Mouse (Mus musculus): ENCODE data around the gene Per2. TPM values are rescaled to one million over a fixed set of nuclear protein-coding genes. Genes with fewer than 3 reads are reported as not detected.

Gene Per2
- polyA plus RNA-seq (2015; fragmentation: Nextera tagmentation; extraction: Ambion mirVana): 6.3 and 7.3 TPM in 2 replicates

GRCm38 (mm10) chr1:91459059-91459809, at the start of gene Per2:
TSS of gene Per2 (minus strand) at chr1:91459324.
- under 1% methylated on average over 84 of the region's 91 CpGs for WGBS
- H3K4me1 ChIP-seq (ENCODE audit: insufficient read depth, low read depth, low read length): peaks cover 33% of the 10 kb centered on the region

GRCm38 (mm10) chr1:91504615-91505014, 45.5 kb upstream of the Per2 start:
- Histone ChIP-seq H3K27me3 (replicated peaks; ENCODE audit: insufficient read depth, low read length) (no peaks in the 10 kb centered on the region), H3K4me3 (ENCODE audit: low read depth, low read length) (no peak overlapping the region), H3K4me1 (ENCODE audit: insufficient read depth, low read depth, low read length) (no peaks in the 10 kb centered on the region), H3K36me3 (ENCODE audit: insufficient read depth, low read length) (peaks cover 12% of the 10 kb centered on the region), H3K9ac (replicated peaks; ENCODE audit: low read depth) (no peak overlapping the region), H3K27ac (ENCODE audit: low read length) (no peak overlapping the region), H3K4me2 (replicated peaks; ENCODE audit: low read depth, low read length) (no peak overlapping the region), H3K9me3 (ENCODE audit: low read length) (no peaks in the 10 kb centered on the region)
- no peak for ATAC-seq
- DNase-seq (ENCODE audit: low spot score): no peak
- no peak for TF ChIP-seq CTCF (IDR thresholded peaks at IDR 0.05)
- TF ChIP-seq EP300 (IDR thresholded peaks at IDR 0.05): no peak
- WGBS: 42% methylated on average over 3 of the region's 3 CpGs

More at GRCm38 (mm10) chr1:91459059-91459809, at the start of gene Per2:
- Histone ChIP-seq H3K4me2 (replicated peaks; ENCODE audit: low read depth, low read length) (peak within 1 kb of the TSS; percentile 74), H3K4me3 (ENCODE audit: low read depth, low read length) (peak within 1 kb of the TSS; percentile 83), H3K27me3 (replicated peaks; ENCODE audit: insufficient read depth, low read length) (no peaks in the 10 kb centered on the region), H3K9me3 (ENCODE audit: low read length) (no peaks in the 10 kb centered on the region), H3K9ac (replicated peaks; ENCODE audit: low read depth) (peak within 1 kb of the TSS; percentile 96), H3K36me3 (ENCODE audit: insufficient read depth, low read length) (no peaks in the 10 kb centered on the region), H3K27ac (ENCODE audit: low read length) (peak within 1 kb of the TSS; percentile 98)
- DNase-seq (ENCODE audit: low spot score) (peak; percentile 99), ATAC-seq (peak; percentile 84)
- TF ChIP-seq CTCF (IDR thresholded peaks at IDR 0.05) (peak; percentile 60), EP300 (IDR thresholded peaks at IDR 0.05) (peak; percentile 79)

- DNase-seq (ENCODE audit: low spot score) (no peak), ATAC-seq (no peak)
- H3K36me3 ChIP-seq (ENCODE audit: insufficient read depth, low read length): peaks cover 10% of the 10 kb centered on the region; the same call in 1 of the 2 replicates
- 92% methylated on average over 6 of the region's 6 CpGs for WGBS
- no peak overlapping the region for H3K9ac ChIP-seq (replicated peaks; ENCODE audit: low read depth)
- H3K4me3 ChIP-seq (ENCODE audit: low read depth, low read length): no peak overlapping the region
- H3K27me3 ChIP-seq (replicated peaks; ENCODE audit: insufficient read depth, low read length): no peaks in the 10 kb centered on the region
- peaks cover 7% of the 10 kb centered on the region; the same call in 1 of the 2 replicates for H3K4me1 ChIP-seq (ENCODE audit: insufficient read depth, low read depth, low read length)
- no peaks in the 10 kb centered on the region for H3K9me3 ChIP-seq (ENCODE audit: low read length)
- TF ChIP-seq CTCF (IDR thresholded peaks at IDR 0.05) (no peak), EP300 (IDR thresholded peaks at IDR 0.05) (no peak)
- no peak overlapping the region for H3K4me2 ChIP-seq (replicated peaks; ENCODE audit: low read depth, low read length)
- no peak overlapping the region for H3K27ac ChIP-seq (ENCODE audit: low read length)
Observed at GRCm38 (mm10) chr1:91498579-91498978, 39.5 kb upstream of the Per2 start.

- Histone ChIP-seq H3K9me3 (ENCODE audit: low read length) (no peaks in the 10 kb centered on the region), H3K4me2 (replicated peaks; ENCODE audit: low read depth, low read length) (peak overlapping the region; percentile 86), H3K4me1 (ENCODE audit: insufficient read depth, low read depth, low read length) (peaks cover 7% of the 10 kb centered on the region; the same call in 1 of the 2 replicates), H3K4me3 (ENCODE audit: low read depth, low read length) (peak overlapping the region; percentile 86), H3K9ac (replicated peaks; ENCODE audit: low read depth) (peak overlapping the region; percentile 51; the same call in 1 of the 2 replicates), H3K27ac (ENCODE audit: low read length) (no peak overlapping the region), H3K27me3 (replicated peaks; ENCODE audit: insufficient read depth, low read length) (no peaks in the 10 kb centered on the region), H3K36me3 (ENCODE audit: insufficient read depth, low read length) (no peaks in the 10 kb centered on the region; the same call in 1 of the 2 replicates)
- no peak for DNase-seq (ENCODE audit: low spot score)
- TF ChIP-seq CTCF (IDR thresholded peaks at IDR 0.05): no peak
- no peak for TF ChIP-seq EP300 (IDR thresholded peaks at IDR 0.05)
- WGBS: 32% methylated on average over 5 of the region's 5 CpGs
- ATAC-seq: no peak
Observed at GRCm38 (mm10) chr1:91495321-91495720, 36.2 kb upstream of the Per2 start.

GRCm38 (mm10) chr1:91494457-91495140, 35.5 kb upstream of the Per2 start, which contains the start of gene Traf3ip1:
TSS of gene Traf3ip1 (plus strand) at chr1:91494647.
- Histone ChIP-seq H3K4me3 (ENCODE audit: low read depth, low read length) (peak within 1 kb of the TSS; percentile 86), H3K36me3 (ENCODE audit: insufficient read depth, low read length) (no peaks in the 10 kb centered on the region), H3K27me3 (replicated peaks; ENCODE audit: insufficient read depth, low read length) (no peaks in the 10 kb centered on the region), H3K27ac (ENCODE audit: low read length) (no peak within 1 kb of the TSS), H3K4me1 (ENCODE audit: insufficient read depth, low read depth, low read length) (peaks cover 7% of the 10 kb centered on the region; the same call in 1 of the 2 replicates), H3K4me2 (replicated peaks; ENCODE audit: low read depth, low read length) (peak within 1 kb of the TSS; percentile 86), H3K9me3 (ENCODE audit: low read length) (no peaks in the 10 kb centered on the region), H3K9ac (replicated peaks; ENCODE audit: low read depth) (peak within 1 kb of the TSS; percentile 51)
- ATAC-seq (peak; percentile 100), DNase-seq (ENCODE audit: low spot score) (peak; percentile 97)
- under 1% methylated on average over 77 of the region's 79 CpGs for WGBS
- no peak for TF ChIP-seq EP300 (IDR thresholded peaks at IDR 0.05)
- TF ChIP-seq CTCF (IDR thresholded peaks at IDR 0.05): no peak

- H3K36me3 ChIP-seq (ENCODE audit: insufficient read depth, low read length): no peaks in the 10 kb centered on the region
- H3K9ac ChIP-seq (replicated peaks; ENCODE audit: low read depth): no peak overlapping the region
- peak overlapping the region; percentile 86 for H3K4me2 ChIP-seq (replicated peaks; ENCODE audit: low read depth, low read length)
- no peak overlapping the region for H3K27ac ChIP-seq (ENCODE audit: low read length)
- H3K9me3 ChIP-seq (ENCODE audit: low read length): no peaks in the 10 kb centered on the region
- TF ChIP-seq CTCF (IDR thresholded peaks at IDR 0.05) (no peak), EP300 (IDR thresholded peaks at IDR 0.05) (no peak)
- 41% methylated on average over 3 of the region's 3 CpGs for WGBS
- peak overlapping the region; percentile 86; the same call in 1 of the 2 replicates for H3K4me3 ChIP-seq (ENCODE audit: low read depth, low read length)
- ATAC-seq (no peak; the same call in 1 of the 2 replicates), DNase-seq (ENCODE audit: low spot score) (no peak)
- no peaks in the 10 kb centered on the region for H3K27me3 ChIP-seq (replicated peaks; ENCODE audit: insufficient read depth, low read length)
- H3K4me1 ChIP-seq (ENCODE audit: insufficient read depth, low read depth, low read length): peaks cover 7% of the 10 kb centered on the region; the same call in 1 of the 2 replicates
Observed at GRCm38 (mm10) chr1:91493938-91494337, 34.8 kb upstream of the Per2 start.
